Mouse (Mus musculus) heart, adult 2 months (tissue): ENCODE measurements around the gene Metap1d. TPM values are rescaled to one million over a fixed set of nuclear protein-coding genes. Genes with fewer than 3 reads are reported as not detected.

Experiments
- DNase-seq, 2 experiments: peaks; one replicate each; pipeline ENCODE4 v3.0.0; 2021
- H3K27ac ChIP-seq: fragments of 200-600 bp; 2 replicates; pipeline ENCODE4 v1.8.1; 2022
- H3K27me3 ChIP-seq: fragments of 200-500 bp; 2 replicates; pipeline ENCODE4 v1.6.1; 2012; ENCODE audit warnings: mild to moderate bottlenecking, low read length, inconsistent platforms, mixed read lengths; ENCODE audit not compliant: control insufficient read depth, insufficient read depth
- H3K36me3 ChIP-seq: fragments of 200-500 bp; 2 replicates; pipeline ENCODE4 v1.6.1; 2012; ENCODE audit warnings: low read length, inconsistent platforms; ENCODE audit not compliant: control insufficient read depth, insufficient read depth
- H3K4me1 ChIP-seq: fragments of 200-500 bp; 2 replicates; pipeline ENCODE4 v1.6.1; 2011; ENCODE audit warnings: low read length; ENCODE audit not compliant: control insufficient read depth, insufficient read depth
- H3K4me3 ChIP-seq: fragments of 200-600 bp; 2 replicates; pipeline ENCODE4 v1.8.1; 2022
- H3K79me2 ChIP-seq: fragments of 200-500 bp; replicated peaks from 2 replicates; pipeline ENCODE4 v1.6.1; 2012; ENCODE audit warnings: mild to moderate bottlenecking, inconsistent platforms, low read length, moderate library complexity, mixed read lengths; ENCODE audit not compliant: control insufficient read depth, insufficient read depth
- H3K9ac ChIP-seq: fragments of 200-500 bp; 2 replicates; pipeline ENCODE4 v1.6.1; 2012; ENCODE audit warnings: low read depth, mild to moderate bottlenecking, control low read depth, inconsistent platforms, low read length, mixed read lengths
- CTCF ChIP-seq: fragments of 200-600 bp; IDR thresholded peaks from 2 replicates; pipeline ENCODE4 v1.8.1; 2022; ENCODE audit warnings: antibody characterized with exemption, mild to moderate bottlenecking, moderate library complexity
- EP300 ChIP-seq: fragments of 200-500 bp; IDR thresholded peaks from 2 replicates; pipeline ENCODE4 v1.6.1; 2011; ENCODE audit warnings: low read depth, low read length, control low read depth; ENCODE audit not compliant: insufficient read depth
- POLR2A ChIP-seq: fragments of 200-500 bp; IDR thresholded peaks from 2 replicates; pipeline ENCODE4 v1.6.1; 2011; ENCODE audit warnings: mild to moderate bottlenecking, low read depth, low read length, control low read depth; ENCODE audit not compliant: insufficient read depth
- WGBS: fragments of 180-500 bp; shearing (Covaris S2); methylation state at CpG from one replicate; pipeline ENCODE4 v1.1.7; 2018; 5-methylcytosine and 5-hydroxymethylcytosine counted together
- intact Hi-C: fragments of 180-260 bp; cut with DNase I; formaldehyde crosslinking; loops from one replicate; pipeline ENCODE4 v1.15.1; 2025
- polyA plus RNA-seq: library from polyadenylated mRNA; depleted of rRNA; stranded (reverse); fragments of >200 nt; gene quantifications from 2 replicates; pipeline ENCODE4 v1.2.3, GENCODE M21; 2012
- total RNA-seq, 2 experiments: library from RNA; stranded (reverse); gene quantifications; 2 replicates each; pipeline ENCODE4 v1.2.3; 2021

Gene Metap1d
- total and polyA plus RNA-seq, 3 experiments: 34.8 to 38.0 (median 35.2) TPM

- DNase-seq: peak; percentile 34 to 56
- no peak overlapping the region for H3K27ac ChIP-seq
- H3K9ac ChIP-seq: no peak overlapping the region
- intact Hi-C loops: loop anchor here (1.0 to 5.0 kb wide), 3 partner anchors 12 to 1733 kb away; partner anchors contain the start of gene Dlx1
- no peak for TF ChIP-seq EP300
- TF ChIP-seq POLR2A: no peak
- no peak for TF ChIP-seq CTCF
- H3K36me3 ChIP-seq: no peaks in the 10 kb centered on the region
- H3K4me1 ChIP-seq: peaks cover 1% of the 10 kb centered on the region; the same call in 1 of the 2 replicates
- peaks cover 48% of the 10 kb centered on the region for H3K27me3 ChIP-seq
- H3K79me2 ChIP-seq: no peaks in the 10 kb centered on the region
- no peak overlapping the region for H3K4me3 ChIP-seq
- WGBS: 6% methylated on average over 61 of the region's 61 CpGs
These were observed 91.6 kb downstream of the Metap1d start for GRCm38 (mm10) chr2:71544391-71545285.

- Histone ChIP-seq H3K4me3 (peak overlapping the region; percentile 33; the same call in 1 of the 2 replicates), H3K27me3 (peaks cover 48% of the 10 kb centered on the region), H3K27ac (no peak overlapping the region), H3K79me2 (no peaks in the 10 kb centered on the region), H3K4me1 (peaks cover 1% of the 10 kb centered on the region; the same call in 1 of the 2 replicates), H3K9ac (no peak overlapping the region), H3K36me3 (no peaks in the 10 kb centered on the region)
- WGBS: 4% methylated on average over 32 of the region's 32 CpGs
- peak in 1 of 2 experiments; percentile 34 for DNase-seq
- TF ChIP-seq EP300 (no peak), CTCF (no peak), POLR2A (no peak)
- intact Hi-C loops: loop anchor here (1.0 to 5.0 kb wide), 3 partner anchors 13 to 1732 kb away; partner anchors contain the start of gene Dlx1
These were observed 92.4 kb downstream of the Metap1d start for GRCm38 (mm10) chr2:71545401-71545881.

- no peaks in the 10 kb centered on the region for H3K79me2 ChIP-seq
- peaks cover 1% of the 10 kb centered on the region; the same call in 1 of the 2 replicates for H3K4me1 ChIP-seq
- H3K9ac ChIP-seq: no peak overlapping the region
- no peaks in the 10 kb centered on the region for H3K36me3 ChIP-seq
- WGBS: 1% methylated on average over 59 of the region's 59 CpGs
- TF ChIP-seq EP300 (no peak), POLR2A (no peak), CTCF (no peak)
- peaks cover 44% of the 10 kb centered on the region for H3K27me3 ChIP-seq
- no peak overlapping the region for H3K27ac ChIP-seq
- peak overlapping the region; percentile 33; the same call in 1 of the 2 replicates for H3K4me3 ChIP-seq
- intact Hi-C loops: loop anchor here (1.0 to 5.0 kb wide), 4 partner anchors 14 to 1731 kb away; partner anchors contain the start of gene Dlx1
- DNase-seq: peak; percentile 37 to 65
These were observed 93.0 kb downstream of the Metap1d start for GRCm38 (mm10) chr2:71545882-71546639.

GRCm38 (mm10) chr2:71546640-71547071 lies 93.6 kb downstream of the Metap1d start, which contains the start of gene Dlx2:
Dlx2 (minus strand) TSS chr2:71546754.
- Histone ChIP-seq H3K4me3 (peak within 1 kb of the TSS; percentile 33; the same call in 1 of the 2 replicates), H3K9ac (no peak within 1 kb of the TSS), H3K79me2 (no peaks in the 10 kb centered on the region), H3K36me3 (no peaks in the 10 kb centered on the region), H3K4me1 (peaks cover 1% of the 10 kb centered on the region; the same call in 1 of the 2 replicates), H3K27ac (no peak within 1 kb of the TSS), H3K27me3 (peaks cover 40% of the 10 kb centered on the region)
- intact Hi-C loops: loop anchor here (2.0 to 5.0 kb wide), 2 partner anchors 392 to 1731 kb away; no protein-coding TSS in a partner anchor
- TF ChIP-seq POLR2A (no peak), CTCF (no peak), EP300 (no peak)
- 2% methylated on average over 37 of the region's 37 CpGs for WGBS
- DNase-seq: no peak

DNA sequence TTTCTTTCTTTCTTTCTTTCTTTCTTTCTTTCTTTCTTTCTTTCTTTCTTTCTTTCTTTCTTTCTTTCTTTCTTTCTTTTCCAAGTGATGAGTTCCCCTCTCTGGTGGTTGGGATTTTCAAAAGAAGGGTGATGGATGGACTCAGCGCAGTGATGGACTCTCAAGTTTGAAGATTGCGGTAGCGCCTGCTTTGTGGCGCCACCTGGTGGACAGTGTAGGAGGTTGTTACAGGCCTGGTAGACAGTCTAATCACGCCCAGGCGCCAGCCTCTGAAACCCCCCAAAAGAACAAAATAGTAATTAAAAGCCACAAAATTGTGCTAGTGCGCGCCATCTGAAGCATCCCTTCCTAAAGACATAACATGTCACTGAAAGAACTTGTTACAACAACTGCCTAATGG lies 94.8 kb downstream of the Metap1d start:
- intact Hi-C loops: loop anchor here (2.0 to 5.0 kb wide), 2 partner anchors 393 to 1729 kb away; no protein-coding TSS in a partner anchor
- TF ChIP-seq POLR2A (no peak), EP300 (no peak), CTCF (peak; percentile 83)
- Histone ChIP-seq H3K4me3 (no peak overlapping the region), H3K9ac (no peak overlapping the region), H3K79me2 (no peaks in the 10 kb centered on the region), H3K36me3 (no peaks in the 10 kb centered on the region), H3K27me3 (peaks cover 41% of the 10 kb centered on the region), H3K4me1 (peaks cover 1% of the 10 kb centered on the region; the same call in 1 of the 2 replicates), H3K27ac (no peak overlapping the region)
- peak; percentile 69 to 80 for DNase-seq
- WGBS: 15% methylated on average over 8 of the region's 8 CpGs
